Mouse (Mus musculus) liver, embryonic 14 days (tissue): ENCODE measurements around the gene Gm13089. TPM values are rescaled to one million over a fixed set of nuclear protein-coding genes. Genes with fewer than 3 reads are reported as not detected.

Experiments used
- polyA plus RNA-seq: library from polyadenylated mRNA; depleted of rRNA; stranded (reverse); fragments of >200 nt; gene quantifications from 2 replicates; pipeline ENCODE4 v1.2.3, GENCODE M21; 2012; rRNA removed

Gene Gm13089
- not detected in 2 replicates for polyA plus RNA-seq

DNA sequence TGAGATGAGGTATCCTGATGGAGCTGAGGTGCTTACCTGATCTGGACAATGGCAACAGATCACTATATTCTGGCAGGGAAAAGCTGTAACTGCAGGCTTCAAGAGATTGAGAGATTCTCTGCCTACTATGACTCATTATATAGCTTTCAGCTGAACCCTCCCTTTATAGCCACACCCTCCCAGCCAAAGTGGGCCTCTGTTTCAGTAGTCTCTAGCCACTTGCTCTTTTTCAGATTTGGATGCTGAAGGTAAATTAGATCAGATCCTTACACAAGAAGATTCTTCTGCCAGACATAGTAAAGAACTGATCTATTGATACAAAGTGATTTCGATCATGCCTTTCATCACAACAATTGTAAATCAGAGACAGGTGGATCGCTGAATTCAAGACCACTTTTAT, at the start of gene Gm13089:
Gm13089 (minus strand) TSS at position 101 of the 400 bp plus-strand sequence.

DNA sequence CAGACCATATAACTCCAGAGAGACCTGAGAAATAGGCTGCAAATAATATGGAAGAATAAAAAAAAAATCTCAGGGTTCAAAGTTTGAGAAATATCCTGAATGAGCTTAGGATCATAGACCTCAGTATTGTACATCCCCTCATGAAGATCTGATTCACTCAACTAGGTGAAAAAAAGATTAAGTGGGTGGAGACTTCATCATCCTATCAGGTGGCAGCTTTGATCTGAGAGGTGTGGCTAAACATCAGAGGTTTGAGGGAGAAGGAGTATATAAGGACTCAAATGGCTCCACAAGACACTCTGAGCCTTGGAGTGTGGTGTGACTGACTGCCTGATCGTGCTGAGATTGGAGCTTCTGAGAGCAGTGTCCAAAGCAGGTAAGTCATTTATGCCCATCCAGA, 16.6 kb upstream of the Gm13089 start, which contains the start of gene Gm13078:
Gm13078 (plus strand) TSS at position 301 of the 400 bp plus-strand sequence.

DNA sequence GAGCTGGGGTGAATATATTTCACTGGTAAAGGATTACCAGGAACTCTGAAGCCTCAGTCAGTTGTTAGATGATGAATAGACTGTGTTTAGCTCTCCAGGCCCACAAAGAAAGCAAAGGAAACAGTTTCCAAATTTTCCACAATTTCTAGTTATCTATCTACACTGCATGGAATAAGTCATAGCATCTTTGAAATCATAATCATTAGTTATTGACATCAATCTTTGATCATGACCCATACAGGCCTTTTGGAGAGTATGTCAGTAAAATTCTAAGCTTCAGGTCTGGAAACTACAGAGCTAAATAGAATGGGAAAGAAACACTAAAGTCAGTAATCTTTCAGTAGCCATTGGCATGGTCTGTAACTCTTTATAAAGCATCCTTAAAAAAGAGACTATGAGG, 45.4 kb downstream of the Gm13089 start, which contains the start of gene Gm13088:
Gm13088 (minus strand) TSS at position 101 of the 400 bp plus-strand sequence.

Other genes with a start within 250 kb of the Gm13089 start
- not detected in 2 replicates for gene Gm13043, start 191.4 kb downstream of the Gm13089 start, polyA plus RNA-seq
- not detected in 2 replicates for gene Gm13040, start 166.8 kb downstream of the Gm13089 start, polyA plus RNA-seq
- gene BC080695, start 151.0 kb downstream of the Gm13089 start, polyA plus RNA-seq = not detected in 2 replicates
- not detected in 2 replicates for gene Gm13057, start 151.0 kb downstream of the Gm13089 start, polyA plus RNA-seq
- not detected in 2 replicates for gene Gm13083, start 87.7 kb downstream of the Gm13089 start, polyA plus RNA-seq
- gene Gm13088, start 45.5 kb downstream of the Gm13089 start, polyA plus RNA-seq = not detected in 2 replicates
- not detected in 2 replicates for gene Gm13078, start 16.7 kb upstream of the Gm13089 start, polyA plus RNA-seq
- gene Gm13023, start 86.6 kb upstream of the Gm13089 start, polyA plus RNA-seq = not detected in 2 replicates
- not detected in 2 replicates for gene Gm13084, start 113.4 kb upstream of the Gm13089 start, polyA plus RNA-seq
- gene Gm13103, start 143.8 kb upstream of the Gm13089 start, polyA plus RNA-seq = not detected in 2 replicates
- not detected in 2 replicates for gene Pramef6, start 197.7 kb upstream of the Gm13089 start, polyA plus RNA-seq
- gene Pramef25, start 248.3 kb upstream of the Gm13089 start, polyA plus RNA-seq = not detected in 2 replicates